Mouse (Mus musculus) liver, embryonic 16.5 days (tissue): ENCODE data around the gene Inpp4b. TPM values are rescaled to one million over a fixed set of nuclear protein-coding genes. Genes with fewer than 3 reads are reported as not detected.

Experiments used
- ATAC-seq: fragments of 200-750 bp; cut with Nextera tagmentation; 2 replicates; pipeline ENCODE4 v1.8.0; 2017; ENCODE audit warnings: low read depth, mild to moderate bottlenecking, moderate number of reproducible peaks, moderate library complexity
- H3K27ac ChIP-seq: fragments of 300-500 bp; sonication (generic); 2 replicates; pipeline ENCODE4 v1.5.1; 2014; ENCODE audit warnings: mild to moderate bottlenecking, low read length
- H3K27me3 ChIP-seq: fragments of 300-500 bp; sonication (generic); 2 replicates; pipeline ENCODE4 v1.6.1; 2014; ENCODE audit warnings: low read depth, low read length, mixed read lengths; ENCODE audit not compliant: control insufficient read depth, insufficient read depth
- H3K36me3 ChIP-seq: fragments of 300-500 bp; sonication (generic); 2 replicates; pipeline ENCODE4 v1.6.1; 2014; ENCODE audit warnings: mild to moderate bottlenecking; ENCODE audit not compliant: control insufficient read depth, insufficient read depth
- H3K4me1 ChIP-seq: fragments of 300-500 bp; sonication (generic); 2 replicates; pipeline ENCODE4 v1.6.1; 2014; ENCODE audit warnings: low read depth, low read length, mixed read lengths; ENCODE audit not compliant: control insufficient read depth
- H3K4me2 ChIP-seq: fragments of 300-500 bp; sonication (generic); 2 replicates; pipeline ENCODE4 v1.6.1; 2014; ENCODE audit warnings: low read depth, low read length, mixed read lengths
- H3K4me3 ChIP-seq: fragments of 300-500 bp; sonication (generic); 2 replicates; pipeline ENCODE4 v1.5.1; 2014; ENCODE audit warnings: low read depth, mild to moderate bottlenecking, low read length
- H3K9ac ChIP-seq: fragments of 300-500 bp; sonication (generic); 2 replicates; pipeline ENCODE4 v1.6.1; 2014; ENCODE audit warnings: low read depth, low read length
- H3K9me3 ChIP-seq: fragments of 300-500 bp; sonication (generic); replicated peaks from 2 replicates; pipeline ENCODE4 v1.6.1; 2016; ENCODE audit warnings: low read length; ENCODE audit not compliant: control insufficient read depth
- WGBS: fragments of 180-500 bp; shearing (Covaris S2); extraction: QIAGEN DNeasy Blood & Tissue Kit; methylation state at CpG from one replicate; pipeline ENCODE4 v1.1.7; 2014; ENCODE audit not compliant: insufficient replicate concordance; 5-methylcytosine and 5-hydroxymethylcytosine counted together
- polyA plus RNA-seq: library from polyadenylated mRNA; unstranded; fragments of >200 nt; fragmentation: Nextera tagmentation; extraction: Ambion mirVana; gene quantifications from 2 replicates; pipeline ENCODE4 v1.2.1, GENCODE M21; 2015

The Inpp4b gene
- polyA plus RNA-seq = 1.2 and 1.5 TPM in 2 replicates

GRCm38 (mm10) chr8:81342236-81342998 lies at the start of gene Inpp4b:
TSS of gene Inpp4b (plus strand) at chr8:81342556.
- no peaks in the 10 kb centered on the region; the same call in 1 of the 2 replicates for H3K4me1 ChIP-seq
- peak within 1 kb of the TSS; percentile 68 for H3K4me2 ChIP-seq
- no peak within 1 kb of the TSS for H3K27ac ChIP-seq
- H3K27me3 ChIP-seq = no peaks in the 10 kb centered on the region
- peak within 1 kb of the TSS; percentile 57 for H3K4me3 ChIP-seq
- no peaks in the 10 kb centered on the region for H3K36me3 ChIP-seq
- H3K9me3 ChIP-seq = no peaks in the 10 kb centered on the region
- ATAC-seq = peak; percentile 64
- no peak within 1 kb of the TSS; the same call in 1 of the 2 replicates for H3K9ac ChIP-seq
- under 1% methylated on average over 44 of the region's 46 CpGs for WGBS

- Histone ChIP-seq H3K4me2 (no peak overlapping the region), H3K4me1 (no peaks in the 10 kb centered on the region), H3K9ac (no peak overlapping the region), H3K27ac (no peak overlapping the region), H3K9me3 (no peaks in the 10 kb centered on the region), H3K4me3 (no peak overlapping the region), H3K36me3 (no peaks in the 10 kb centered on the region), H3K27me3 (no peaks in the 10 kb centered on the region)
- no peak for ATAC-seq
- WGBS = 28% methylated on average over 2 of the region's 2 CpGs
These were observed 7.1 kb upstream of the Inpp4b start for GRCm38 (mm10) chr8:81335250-81335649.

DNA sequence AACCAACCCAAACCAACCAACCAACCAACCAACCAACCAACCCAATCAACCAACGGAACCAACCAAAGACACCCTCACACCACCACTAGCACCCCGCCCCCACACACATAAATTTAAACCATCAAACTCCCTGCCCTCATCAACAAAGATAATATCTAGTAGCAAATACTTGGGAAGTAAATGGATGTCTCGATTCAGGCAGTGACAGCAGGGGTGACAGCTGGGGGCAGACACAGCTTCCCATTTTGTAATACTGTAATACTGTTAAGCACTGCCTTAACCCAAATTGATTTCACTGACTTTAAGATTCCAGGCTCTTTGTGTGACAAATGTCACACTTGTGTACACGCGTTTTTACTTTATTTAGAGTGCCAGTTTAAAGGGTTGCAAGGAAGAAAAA lies 1.2 kb upstream of the Inpp4b start:
- H3K36me3 ChIP-seq = no peaks in the 10 kb centered on the region
- H3K4me2 ChIP-seq = peak overlapping the region; percentile 68; the same call in 1 of the 2 replicates
- H3K4me1 ChIP-seq = no peaks in the 10 kb centered on the region; the same call in 1 of the 2 replicates
- peak overlapping the region; percentile 57; the same call in 1 of the 2 replicates for H3K4me3 ChIP-seq
- no peak overlapping the region for H3K9ac ChIP-seq
- H3K27me3 ChIP-seq = no peaks in the 10 kb centered on the region
- H3K9me3 ChIP-seq = no peaks in the 10 kb centered on the region
- ATAC-seq = no peak
- no peak overlapping the region for H3K27ac ChIP-seq
- 24% methylated on average over 5 of the region's 5 CpGs for WGBS

GRCm38 (mm10) chr8:81341591-81342235 lies 643 bp upstream of the Inpp4b start:
- no peaks in the 10 kb centered on the region; the same call in 1 of the 2 replicates for H3K4me1 ChIP-seq
- H3K27me3 ChIP-seq = no peaks in the 10 kb centered on the region
- H3K36me3 ChIP-seq = no peaks in the 10 kb centered on the region
- under 1% methylated on average over 21 of the region's 23 CpGs for WGBS
- ATAC-seq = peak; percentile 47; the same call in 1 of the 2 replicates
- no peak overlapping the region; the same call in 1 of the 2 replicates for H3K9ac ChIP-seq
- H3K27ac ChIP-seq = no peak overlapping the region
- peak overlapping the region; percentile 68 for H3K4me2 ChIP-seq
- H3K4me3 ChIP-seq = peak overlapping the region; percentile 57
- H3K9me3 ChIP-seq = no peaks in the 10 kb centered on the region

DNA sequence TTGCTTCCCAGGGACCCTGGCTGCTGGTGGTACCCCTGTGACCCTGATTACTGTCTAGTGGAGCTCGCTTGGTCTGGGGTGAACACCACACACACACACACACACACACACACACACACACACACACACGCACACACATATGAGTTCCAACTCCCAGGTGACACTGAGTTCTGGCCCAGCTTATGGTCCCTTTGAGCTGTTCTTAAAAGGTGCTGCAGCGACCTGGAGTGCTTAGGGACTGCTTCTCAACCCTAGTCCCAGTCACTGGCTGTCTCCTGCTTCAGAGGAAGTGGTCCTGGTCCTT lies 595 bp downstream of the Inpp4b start:
- no peaks in the 10 kb centered on the region for H3K27me3 ChIP-seq
- no peak overlapping the region for H3K4me3 ChIP-seq
- no peaks in the 10 kb centered on the region; the same call in 1 of the 2 replicates for H3K4me1 ChIP-seq
- no peak overlapping the region for H3K27ac ChIP-seq
- no peak for ATAC-seq
- peak overlapping the region; percentile 68 for H3K4me2 ChIP-seq
- no peaks in the 10 kb centered on the region for H3K36me3 ChIP-seq
- no peak overlapping the region for H3K9ac ChIP-seq
- 8% methylated on average over 3 of the region's 3 CpGs for WGBS
- H3K9me3 ChIP-seq = no peaks in the 10 kb centered on the region

GRCm38 (mm10) chr8:81345170-81345697 lies 2.9 kb downstream of the Inpp4b start:
- no peak overlapping the region for H3K4me3 ChIP-seq
- no peaks in the 10 kb centered on the region; the same call in 1 of the 2 replicates for H3K4me1 ChIP-seq
- no peak for ATAC-seq
- H3K9me3 ChIP-seq = no peaks in the 10 kb centered on the region
- no peak overlapping the region for H3K9ac ChIP-seq
- no peak overlapping the region for H3K27ac ChIP-seq
- no peaks in the 10 kb centered on the region for H3K27me3 ChIP-seq
- no peak overlapping the region for H3K4me2 ChIP-seq
- no peaks in the 10 kb centered on the region for H3K36me3 ChIP-seq
- WGBS = 58% methylated on average over 2 of the region's 2 CpGs

DNA sequence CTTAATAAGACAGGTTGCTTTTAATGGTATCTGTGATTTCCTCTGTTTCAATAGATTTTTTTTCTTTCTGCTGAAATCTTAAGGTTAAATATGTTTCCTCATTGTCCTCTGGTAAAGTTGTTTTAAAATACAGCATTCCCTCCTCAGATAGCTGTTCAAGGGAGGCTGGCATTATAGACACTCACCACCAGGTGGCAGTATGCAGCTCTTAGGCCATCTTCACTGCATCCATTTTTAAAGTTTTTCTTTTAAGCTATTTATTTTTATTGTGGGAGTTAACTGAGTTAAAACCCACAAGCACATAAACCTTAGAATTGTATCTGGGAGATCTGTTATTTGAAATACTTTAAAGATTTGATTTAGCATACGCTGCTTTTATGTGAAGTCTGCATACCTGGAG lies 7.1 kb downstream of the Inpp4b start:
- Histone ChIP-seq H3K27ac (no peak overlapping the region), H3K4me3 (no peak overlapping the region), H3K36me3 (no peaks in the 10 kb centered on the region), H3K27me3 (no peaks in the 10 kb centered on the region), H3K4me1 (no peaks in the 10 kb centered on the region), H3K9ac (no peak overlapping the region), H3K9me3 (no peaks in the 10 kb centered on the region), H3K4me2 (no peak overlapping the region)
- 68% methylated on average over 1 of the region's 1 CpGs for WGBS
- ATAC-seq = no peak

DNA sequence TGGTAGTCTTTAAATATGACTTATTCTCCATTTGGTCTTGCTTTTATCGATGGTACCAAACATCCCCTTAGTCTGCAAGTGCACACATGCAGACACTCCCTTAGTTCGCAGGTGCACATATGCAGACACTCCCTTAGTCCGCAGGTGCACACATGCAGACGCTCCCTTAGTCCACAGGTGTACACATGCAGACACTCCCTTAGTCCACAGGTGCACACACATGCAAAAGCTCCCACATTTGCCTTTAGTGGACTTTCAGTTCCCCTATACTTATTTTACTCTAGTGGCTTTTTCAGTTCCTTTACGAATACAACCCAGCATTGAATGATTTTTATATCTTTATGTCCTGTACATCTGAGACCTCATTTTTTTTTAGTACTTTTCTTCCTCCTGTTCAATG lies 11.1 kb downstream of the Inpp4b start:
- Histone ChIP-seq H3K27me3 (no peaks in the 10 kb centered on the region), H3K9ac (no peak overlapping the region), H3K36me3 (no peaks in the 10 kb centered on the region), H3K4me1 (no peaks in the 10 kb centered on the region), H3K9me3 (no peaks in the 10 kb centered on the region), H3K4me3 (no peak overlapping the region), H3K27ac (no peak overlapping the region), H3K4me2 (no peak overlapping the region)
- 62% methylated on average over 5 of the region's 5 CpGs for WGBS
- no peak for ATAC-seq

DNA sequence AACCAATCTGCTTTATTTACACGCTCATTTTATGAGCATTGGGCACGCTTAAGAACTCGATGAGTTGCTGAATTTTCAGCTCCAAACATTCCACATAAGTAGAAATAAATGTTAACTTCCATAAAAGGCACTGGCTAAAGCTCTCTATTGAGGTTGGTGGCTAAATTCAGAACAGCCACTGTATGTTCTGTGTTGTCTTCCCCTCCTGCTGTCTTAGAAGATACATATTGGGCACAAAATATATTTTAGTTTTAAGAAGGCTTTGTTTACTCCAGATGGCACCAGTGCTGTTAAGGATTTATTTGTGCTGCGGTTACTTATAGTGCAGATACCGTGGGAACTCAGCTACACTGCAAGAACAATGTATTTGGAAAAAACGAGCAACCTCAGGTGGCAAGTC lies 15.8 kb downstream of the Inpp4b start:
- Histone ChIP-seq H3K4me2 (no peak overlapping the region), H3K27ac (no peak overlapping the region), H3K4me3 (no peak overlapping the region), H3K27me3 (no peaks in the 10 kb centered on the region), H3K9me3 (no peaks in the 10 kb centered on the region), H3K36me3 (no peaks in the 10 kb centered on the region), H3K4me1 (no peaks in the 10 kb centered on the region), H3K9ac (no peak overlapping the region)
- 62% methylated on average over 6 of the region's 6 CpGs for WGBS
- ATAC-seq = no peak
